ENCODE assay signal across 14 mouse cellular contexts in the genomic region with DNA sequence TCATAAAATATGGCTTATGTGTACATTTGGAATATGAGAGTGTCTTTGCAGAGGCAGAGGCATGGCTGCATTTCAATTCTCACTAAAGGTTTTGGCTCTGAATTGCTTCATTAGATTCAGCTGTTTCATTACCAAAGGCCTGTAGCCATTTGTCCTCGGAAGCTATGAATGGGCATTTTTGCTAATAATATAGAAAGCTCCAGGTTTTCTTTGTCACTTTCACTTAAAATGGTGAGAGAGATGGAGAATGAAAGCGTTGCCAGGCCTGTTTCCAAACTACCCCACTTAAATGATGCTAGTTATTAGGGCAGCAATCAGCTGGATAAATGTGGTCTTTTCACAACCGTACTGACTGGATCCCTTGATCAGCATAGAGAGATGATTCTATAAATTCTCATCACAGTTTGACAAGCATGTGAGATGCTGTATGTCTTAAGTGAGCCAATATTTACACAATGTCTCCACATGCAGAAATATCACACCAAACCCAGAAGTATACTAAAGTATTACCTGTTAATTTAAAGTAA.
"Had no signal": no experiment of that assay in that cellular context is flagged by ENCODE, and none has a peak within 500 bp of the region (broad histone marks: within the 10 kb centered on the region; RNA-seq: fewer than 3 reads in every experiment).

No protein-coding gene starts in this region.

- H3K4me1 ChIP-seq: midbrain, embryonic 10.5 days; midbrain, embryonic 12.5 days; midbrain, embryonic 15.5 days; neural tube, embryonic 12.5 days; stomach, embryonic 15.5 days had no signal

- H3K9ac ChIP-seq: lung, embryonic 14.5 days; midbrain, embryonic 12.5 days; midbrain, embryonic 15.5 days; neural tube, embryonic 12.5 days; stomach, embryonic 15.5 days had no signal

- H3K4me2 ChIP-seq: lung, embryonic 14.5 days; midbrain, embryonic 12.5 days; midbrain, embryonic 15.5 days; neural tube, embryonic 12.5 days; stomach, embryonic 15.5 days had no signal

- H3K9me3 ChIP-seq: midbrain, embryonic 10.5 days; midbrain, embryonic 12.5 days; midbrain, embryonic 15.5 days; neural tube, embryonic 12.5 days; stomach, embryonic 15.5 days had no signal

- DNase-seq: lung, adult 18-20 months; lung, embryonic 14.5 days; lung, postnatal 10 days; lung, postnatal 4 days; right cerebral cortex, postnatal 14 days; thymus, adult 2 months; thymus, postnatal 25 days; thymus, postnatal 4 days had no signal

- H3K36me3 ChIP-seq: midbrain, embryonic 10.5 days; midbrain, embryonic 12.5 days; midbrain, embryonic 15.5 days; neural tube, embryonic 12.5 days; stomach, embryonic 15.5 days had no signal

- ATAC-seq: midbrain, embryonic 15.5 days had no signal

- H3K4me3 ChIP-seq: midbrain, embryonic 10.5 days; midbrain, embryonic 12.5 days; midbrain, embryonic 15.5 days; neural tube, embryonic 12.5 days; stomach, embryonic 15.5 days had no signal

- H3K27me3 ChIP-seq: midbrain, embryonic 12.5 days; midbrain, embryonic 15.5 days; neural tube, embryonic 12.5 days; stomach, embryonic 15.5 days had no signal

- H3K27ac ChIP-seq: midbrain, embryonic 10.5 days; midbrain, embryonic 12.5 days; midbrain, embryonic 15.5 days; neural tube, embryonic 12.5 days; stomach, embryonic 15.5 days; stomach, postnatal 0 days had no signal
